Mouse (Mus musculus): ENCODE results near the gene 2610001J05Rik. TPM values are rescaled to one million over a fixed set of nuclear protein-coding genes. Genes with fewer than 3 reads are reported as not detected.

Gene 2610001J05Rik
- 32.8 to 43.7 TPM (median 39.3 TPM) in 4 replicates for total RNA-seq (2023; ENCODE audit: inconsistent age)

DNA sequence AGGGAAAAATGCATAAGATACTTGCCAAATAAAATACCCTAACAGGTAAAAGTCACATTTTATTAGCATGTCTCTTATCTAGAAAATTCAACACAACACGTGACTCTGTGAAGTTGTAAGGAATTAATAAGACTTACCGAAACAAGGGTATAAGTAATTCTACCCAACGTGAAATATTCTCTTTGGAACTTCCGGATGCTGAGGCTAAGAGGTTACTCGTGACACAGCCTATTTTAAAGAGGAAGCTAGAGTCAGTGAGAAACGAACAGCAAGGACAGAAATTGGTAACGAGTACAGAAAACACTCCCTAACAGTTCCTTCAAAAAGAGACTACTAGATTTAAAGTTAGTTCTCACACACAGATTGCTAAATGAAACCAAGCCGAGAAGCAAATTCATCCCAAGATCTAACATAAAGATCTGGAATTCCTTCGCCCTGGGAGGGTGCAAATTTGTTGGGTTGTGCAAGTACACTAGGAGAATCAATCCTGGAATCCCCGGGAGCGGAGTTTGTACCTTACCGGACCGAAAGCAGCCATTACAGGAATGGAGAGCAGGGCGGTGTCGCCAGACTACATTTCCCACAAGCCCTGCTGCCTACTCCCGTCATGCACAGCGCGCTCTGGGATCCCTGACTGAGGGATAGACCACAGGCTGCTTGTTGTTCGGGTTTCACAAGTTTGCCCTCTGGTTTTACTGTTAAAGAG, at the start of gene 2610001J05Rik:
2610001J05Rik (minus strand) TSS at position 600 of the 706 bp plus-strand sequence.

DNA sequence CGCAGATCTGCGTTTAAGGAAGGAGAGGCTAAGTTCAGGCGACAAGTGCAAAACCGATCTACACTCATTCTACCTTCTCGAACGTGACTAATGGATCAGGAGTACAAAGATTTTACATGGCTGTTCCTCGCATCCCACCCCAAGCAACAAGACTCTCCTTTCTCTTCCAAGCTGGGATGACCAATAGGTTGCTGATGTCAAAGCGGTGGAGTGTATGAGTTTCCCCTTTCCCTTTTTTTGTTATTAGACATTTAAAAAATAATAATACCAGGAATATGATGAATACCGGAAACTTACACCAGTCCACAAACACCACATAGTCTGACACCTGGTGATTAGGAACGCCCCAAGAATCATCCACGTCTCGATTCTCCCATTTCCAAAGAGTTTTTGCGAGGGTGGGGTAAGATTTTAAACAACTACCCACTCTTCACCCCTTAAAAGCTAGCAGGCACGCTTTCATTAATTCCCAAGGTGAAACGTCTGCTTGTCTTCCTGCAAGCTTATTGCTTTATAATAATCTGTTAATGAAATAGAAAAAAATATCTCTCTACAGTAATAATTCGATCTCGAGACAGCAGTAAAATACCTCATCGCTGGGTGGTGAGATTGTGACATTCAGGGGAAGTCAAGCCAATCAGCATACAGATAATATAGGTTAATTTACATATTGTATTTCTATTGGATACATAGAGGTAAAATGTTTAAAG, 31.8 kb downstream of the 2610001J05Rik start, which contains the start of gene Gpr85:
Gpr85 (minus strand) TSS at position 598 of the 710 bp plus-strand sequence.

Other genes with a start within 250 kb of the 2610001J05Rik start
- gene Bmt2, start 193.6 kb downstream of the 2610001J05Rik start, total RNA-seq (2023; ENCODE audit: inconsistent age), result 27.5 to 32.2 TPM (median 30.2 TPM) in 4 replicates
- 0.39 to 0.93 TPM (median 0.82 TPM) in 4 replicates for gene Gpr85, start 31.6 kb downstream of the 2610001J05Rik start, total RNA-seq (2023; ENCODE audit: inconsistent age)